Mouse (Mus musculus) kidney, adult 2 months (tissue): Measurements from ENCODE around the gene Bbs7. TPM values are rescaled to one million over a fixed set of nuclear protein-coding genes. Genes with fewer than 3 reads are reported as not detected.
"Not testable (repeated sequence)": the region's sequence is repeated elsewhere in the genome, so short reads cannot be mapped to it uniquely, and the experiment has no call there.

ENCODE experiments used
- DNase-seq: peaks from one replicate; pipeline ENCODE4 v3.0.0; 2021
- H3K27ac ChIP-seq: fragments of 200-500 bp; 2 replicates; pipeline ENCODE4 v1.5.1; 2012; ENCODE audit warnings: low read depth, low read length, control low read depth, inconsistent platforms; ENCODE audit not compliant: insufficient read depth
- H3K27me3 ChIP-seq: fragments of 200-500 bp; replicated peaks from 2 replicates; pipeline ENCODE4 v1.6.1; 2012; ENCODE audit warnings: mild to moderate bottlenecking, moderate library complexity, low read length, inconsistent platforms; ENCODE audit not compliant: control insufficient read depth, insufficient read depth
- H3K36me3 ChIP-seq: fragments of 200-500 bp; 2 replicates; pipeline ENCODE4 v1.6.1; 2012; ENCODE audit warnings: mild to moderate bottlenecking, moderate library complexity, low read length, inconsistent platforms; ENCODE audit not compliant: control insufficient read depth, insufficient read depth
- H3K4me1 ChIP-seq: fragments of 200-500 bp; 2 replicates; pipeline ENCODE4 v1.6.1; 2011; ENCODE audit warnings: low read length; ENCODE audit not compliant: control insufficient read depth, insufficient read depth
- H3K4me3 ChIP-seq: fragments of 200-500 bp; 2 replicates; pipeline ENCODE4 v1.5.1; 2011; ENCODE audit warnings: mild to moderate bottlenecking, low read depth, low read length, control low read depth; ENCODE audit not compliant: insufficient read depth
- CTCF ChIP-seq: fragments of 200-500 bp; conservative IDR thresholded peaks from 2 replicates; pipeline ENCODE4 v1.5.1; 2011; ENCODE audit warnings: low read depth, mild to moderate bottlenecking, control low read depth, low read length, moderate library complexity, mixed read lengths; ENCODE audit not compliant: insufficient read depth, insufficient read length
- POLR2A ChIP-seq: fragments of 200-500 bp; IDR thresholded peaks from one replicate; pipeline ENCODE4 v1.6.1; 2011; ENCODE audit warnings: low read depth, low read length, control low read depth
- WGBS: fragments of 180-500 bp; shearing (Covaris S2); methylation state at CpG from one replicate; pipeline ENCODE4 v1.1.7; 2018; 5-methylcytosine and 5-hydroxymethylcytosine counted together
- polyA plus RNA-seq: library from polyadenylated mRNA; depleted of rRNA; stranded (reverse); fragments of >200 nt; gene quantifications from 2 replicates; pipeline ENCODE4 v1.2.3, GENCODE M21; 2012; rRNA removed

Gene Bbs7
- polyA plus RNA-seq, result 4.1 and 4.6 TPM in 2 replicates

- peak; percentile 97 for DNase-seq
- Histone ChIP-seq H3K27ac (peak within 1 kb of the TSS; percentile 22), H3K27me3 (no peaks in the 10 kb centered on the region), H3K36me3 (no peaks in the 10 kb centered on the region; the same call in 1 of the 2 replicates), H3K4me1 (peaks cover 3% of the 10 kb centered on the region; the same call in 1 of the 2 replicates), H3K4me3 (peak within 1 kb of the TSS; percentile 91)
- WGBS, result 4% methylated on average over 38 of the region's 38 CpGs
- TF ChIP-seq POLR2A, result peak; percentile 30
- TF ChIP-seq CTCF, result no peak
These were observed at the start of gene Bbs7 for GRCm38 (mm10) chr3:36613202-36613907. Gene Bbs7 (minus strand): TSS chr3:36613477.

GRCm38 (mm10) chr3:36645245-36645559, 31.9 kb upstream of the Bbs7 start:
- not testable (repeated sequence) for H3K4me3 ChIP-seq, DNase-seq, H3K27me3 ChIP-seq, H3K27ac ChIP-seq, H3K4me1 ChIP-seq, H3K36me3 ChIP-seq

GRCm38 (mm10) chr3:36644554-36645244, 31.4 kb upstream of the Bbs7 start:
- no peaks in the 10 kb centered on the region for H3K36me3 ChIP-seq
- H3K4me1 ChIP-seq, result no peaks in the 10 kb centered on the region
- H3K4me3 ChIP-seq, result no peak overlapping the region
- TF ChIP-seq CTCF, result no peak
- TF ChIP-seq POLR2A, result no peak
- H3K27ac ChIP-seq, result no peak overlapping the region
- DNase-seq, result no peak
- WGBS, result 63% methylated on average over 3 of the region's 3 CpGs
- H3K27me3 ChIP-seq, result no peaks in the 10 kb centered on the region

GRCm38 (mm10) chr3:36643354-36643753, 30.1 kb upstream of the Bbs7 start:
- H3K4me1 ChIP-seq, result no peaks in the 10 kb centered on the region
- no peaks in the 10 kb centered on the region for H3K27me3 ChIP-seq
- TF ChIP-seq POLR2A (no peak), CTCF (no peak)
- H3K27ac ChIP-seq, result no peak overlapping the region
- H3K36me3 ChIP-seq, result no peaks in the 10 kb centered on the region
- no peak for DNase-seq
- WGBS, result 88% methylated on average over 3 of the region's 3 CpGs
- no peak overlapping the region for H3K4me3 ChIP-seq

- Histone ChIP-seq H3K27ac (no peak overlapping the region), H3K4me3 (no peak overlapping the region), H3K27me3 (no peaks in the 10 kb centered on the region), H3K36me3 (no peaks in the 10 kb centered on the region), H3K4me1 (no peaks in the 10 kb centered on the region)
- no peak for DNase-seq
- 54% methylated on average over 13 of the region's 13 CpGs for WGBS
- TF ChIP-seq CTCF (no peak), POLR2A (no peak)
These were observed 29.5 kb upstream of the Bbs7 start for GRCm38 (mm10) chr3:36642736-36643135.

- no peak overlapping the region for H3K27ac ChIP-seq
- H3K4me3 ChIP-seq, result no peak overlapping the region
- no peaks in the 10 kb centered on the region for H3K4me1 ChIP-seq
- no peaks in the 10 kb centered on the region for H3K36me3 ChIP-seq
- H3K27me3 ChIP-seq, result no peaks in the 10 kb centered on the region
- 68% methylated on average over 2 of the region's 2 CpGs for WGBS
- no peak for DNase-seq
- TF ChIP-seq POLR2A (no peak), CTCF (no peak)
These were observed 27.5 kb upstream of the Bbs7 start for GRCm38 (mm10) chr3:36640787-36641186.

GRCm38 (mm10) chr3:36635449-36635848, 22.2 kb upstream of the Bbs7 start:
- DNase-seq, result peak; percentile 31
- WGBS, result 15% methylated on average over 4 of the region's 4 CpGs
- no peaks in the 10 kb centered on the region for H3K36me3 ChIP-seq
- H3K4me3 ChIP-seq, result no peak overlapping the region
- H3K27ac ChIP-seq, result no peak overlapping the region
- TF ChIP-seq CTCF (peak; percentile 77), POLR2A (no peak)
- no peaks in the 10 kb centered on the region for H3K27me3 ChIP-seq
- no peaks in the 10 kb centered on the region for H3K4me1 ChIP-seq

GRCm38 (mm10) chr3:36626803-36627202, 13.5 kb upstream of the Bbs7 start:
- TF ChIP-seq CTCF, result no peak
- TF ChIP-seq POLR2A, result no peak
- WGBS, result 52% methylated on average over 2 of the region's 2 CpGs

More at GRCm38 (mm10) chr3:36626803-36627202, 13.5 kb upstream of the Bbs7 start:
- DNase-seq, result no peak
- Histone ChIP-seq H3K4me1 (no peaks in the 10 kb centered on the region), H3K27me3 (no peaks in the 10 kb centered on the region), H3K36me3 (no peaks in the 10 kb centered on the region), H3K27ac (no peak overlapping the region), H3K4me3 (no peak overlapping the region)
